Mouse (Mus musculus) stomach, embryonic 15.5 days (tissue): ENCODE measurements around the gene Neil1. TPM values are rescaled to one million over a fixed set of nuclear protein-coding genes. Genes with fewer than 3 reads are reported as not detected.

Source experiments
- ATAC-seq: fragments of 200-750 bp; cut with Nextera tagmentation; 2 replicates; pipeline ENCODE4 v1.8.0; 2017; ENCODE audit warnings: low read depth, moderate number of reproducible peaks, moderate TSS enrichment; ENCODE audit not compliant: insufficient read depth, low FRiP score
- H3K27ac ChIP-seq: fragments of 300-500 bp; sonication (generic); 2 replicates; pipeline ENCODE4 v1.5.1; 2015; ENCODE audit warnings: mild to moderate bottlenecking, inconsistent platforms
- H3K27me3 ChIP-seq: fragments of 300-500 bp; sonication (generic); replicated peaks from 2 replicates; pipeline ENCODE4 v1.6.1; 2015; ENCODE audit warnings: inconsistent platforms
- H3K36me3 ChIP-seq: fragments of 300-500 bp; sonication (generic); 2 replicates; pipeline ENCODE4 v1.6.1; 2015; ENCODE audit warnings: inconsistent platforms
- H3K4me1 ChIP-seq: fragments of 300-500 bp; sonication (generic); 2 replicates; pipeline ENCODE4 v1.6.1; 2015; ENCODE audit warnings: inconsistent platforms
- H3K4me2 ChIP-seq: fragments of 300-500 bp; sonication (generic); 2 replicates; pipeline ENCODE4 v1.6.1; 2015; ENCODE audit warnings: mild to moderate bottlenecking, inconsistent platforms
- H3K4me3 ChIP-seq: fragments of 300-500 bp; sonication (generic); replicated peaks from 2 replicates; pipeline ENCODE4 v1.5.1; 2015; ENCODE audit warnings: inconsistent platforms
- H3K9ac ChIP-seq: fragments of 300-500 bp; sonication (generic); 2 replicates; pipeline ENCODE4 v1.6.1; 2015; ENCODE audit warnings: inconsistent platforms
- H3K9me3 ChIP-seq: fragments of 300-500 bp; sonication (generic); 2 replicates; pipeline ENCODE4 v1.6.1; 2016; ENCODE audit warnings: inconsistent platforms
- WGBS: fragments of 180-500 bp; shearing (Covaris S2); methylation state at CpG from one replicate; pipeline ENCODE4 v1.1.7; 2015; 5-methylcytosine and 5-hydroxymethylcytosine counted together
- polyA plus RNA-seq: library from polyadenylated mRNA; unstranded; fragments of >200 nt; fragmentation: Nextera tagmentation; extraction: Ambion mirVana; gene quantifications from 2 replicates; pipeline ENCODE4 v1.2.1, GENCODE M21; 2015

The Neil1 gene
- polyA plus RNA-seq, result 7.3 and 7.9 TPM in 2 replicates

- Histone ChIP-seq H3K4me3 (peak within 1 kb of the TSS; percentile 53), H3K4me1 (0 out of 2 replicates have a peak, but pooled peaks cover 10% of the 10 kb centered on the region), H3K4me2 (peak within 1 kb of the TSS; percentile 71), H3K27ac (peak within 1 kb of the TSS; percentile 91), H3K36me3 (0 out of 2 replicates have a peak, but pooled peaks cover 4% of the 10 kb centered on the region), H3K27me3 (no peaks in the 10 kb centered on the region), H3K9me3 (no peaks in the 10 kb centered on the region), H3K9ac (peak within 1 kb of the TSS; percentile 57)
- WGBS, result under 1% methylated on average over 27 of the region's 27 CpGs
- peak; percentile 88 for ATAC-seq
These were observed at the start of gene Neil1 for GRCm38 (mm10) chr9:57148144-57148878. TSS of gene Neil1 (minus strand) at chr9:57148305.

GRCm38 (mm10) chr9:57197414-57197813, 49.3 kb upstream of the Neil1 start:
- H3K27ac ChIP-seq, result no peak overlapping the region
- H3K4me2 ChIP-seq, result no peak overlapping the region
- no peaks in the 10 kb centered on the region for H3K27me3 ChIP-seq
- H3K9me3 ChIP-seq, result no peaks in the 10 kb centered on the region
- WGBS, result 66% methylated on average over 8 of the region's 8 CpGs
- no peak overlapping the region for H3K9ac ChIP-seq
- H3K4me1 ChIP-seq, result no peaks in the 10 kb centered on the region
- H3K4me3 ChIP-seq, result no peak overlapping the region
- no peak for ATAC-seq
- no peaks in the 10 kb centered on the region for H3K36me3 ChIP-seq

- WGBS, result 43% methylated on average over 3 of the region's 3 CpGs
These were observed 48.6 kb upstream of the Neil1 start for GRCm38 (mm10) chr9:57196708-57197107.

GRCm38 (mm10) chr9:57168411-57168810, 20.3 kb upstream of the Neil1 start:
- no peak overlapping the region for H3K4me3 ChIP-seq
- no peak overlapping the region for H3K27ac ChIP-seq
- H3K9me3 ChIP-seq, result no peaks in the 10 kb centered on the region
- H3K4me1 ChIP-seq, result no peaks in the 10 kb centered on the region
- no peaks in the 10 kb centered on the region for H3K36me3 ChIP-seq
- H3K9ac ChIP-seq, result no peak overlapping the region
- 75% methylated on average over 5 of the region's 5 CpGs for WGBS
- ATAC-seq, result no peak
- no peaks in the 10 kb centered on the region for H3K27me3 ChIP-seq
- no peak overlapping the region for H3K4me2 ChIP-seq

More at GRCm38 (mm10) chr9:57196708-57197107, 48.6 kb upstream of the Neil1 start:
- no peak overlapping the region for H3K4me3 ChIP-seq
- no peaks in the 10 kb centered on the region for H3K27me3 ChIP-seq
- no peak overlapping the region for H3K4me2 ChIP-seq
- H3K36me3 ChIP-seq, result no peaks in the 10 kb centered on the region
- H3K4me1 ChIP-seq, result no peaks in the 10 kb centered on the region
- ATAC-seq, result no peak
- no peak overlapping the region for H3K27ac ChIP-seq
- H3K9me3 ChIP-seq, result no peaks in the 10 kb centered on the region
- no peak overlapping the region for H3K9ac ChIP-seq

- Histone ChIP-seq H3K4me3 (no peak overlapping the region), H3K9ac (no peak overlapping the region), H3K36me3 (no peaks in the 10 kb centered on the region), H3K4me2 (no peak overlapping the region), H3K4me1 (no peaks in the 10 kb centered on the region), H3K27me3 (no peaks in the 10 kb centered on the region), H3K27ac (no peak overlapping the region), H3K9me3 (no peaks in the 10 kb centered on the region)
- ATAC-seq, result no peak
- whole genome bisulfite sequencing, result 89% methylated on average over 2 of the region's 2 CpGs
These were observed 18.1 kb upstream of the Neil1 start for GRCm38 (mm10) chr9:57166173-57166572.

GRCm38 (mm10) chr9:57163137-57163536, 15.0 kb upstream of the Neil1 start:
- Histone ChIP-seq H3K27me3 (no peaks in the 10 kb centered on the region), H3K36me3 (no peaks in the 10 kb centered on the region), H3K27ac (no peak overlapping the region), H3K4me3 (no peak overlapping the region), H3K4me1 (no peaks in the 10 kb centered on the region), H3K9me3 (no peaks in the 10 kb centered on the region), H3K9ac (no peak overlapping the region), H3K4me2 (no peak overlapping the region)
- no peak for ATAC-seq
- 41% methylated on average over 2 of the region's 2 CpGs for WGBS

- H3K9ac ChIP-seq, result no peak overlapping the region
- no peak overlapping the region for H3K4me3 ChIP-seq
- H3K27ac ChIP-seq, result no peak overlapping the region
- no peaks in the 10 kb centered on the region for H3K36me3 ChIP-seq
- H3K9me3 ChIP-seq, result no peaks in the 10 kb centered on the region
- 0 out of 2 replicates have a peak, but pooled peaks have one; percentile 29 for ATAC-seq
- peaks cover 3% of the 10 kb centered on the region for H3K4me1 ChIP-seq
- no peaks in the 10 kb centered on the region for H3K27me3 ChIP-seq
- H3K4me2 ChIP-seq, result no peak overlapping the region
- WGBS, result 8% methylated on average over 3 of the region's 3 CpGs
These were observed 14.4 kb upstream of the Neil1 start for GRCm38 (mm10) chr9:57162496-57162895.

- H3K27ac ChIP-seq, result no peak overlapping the region
- peak overlapping the region; percentile 82 for H3K4me2 ChIP-seq
- no peak overlapping the region for H3K9ac ChIP-seq
- H3K27me3 ChIP-seq, result no peaks in the 10 kb centered on the region
- peaks cover 7% of the 10 kb centered on the region for H3K4me1 ChIP-seq
- H3K4me3 ChIP-seq, result peak overlapping the region; percentile 63
- no peak for ATAC-seq
- H3K36me3 ChIP-seq, result peaks cover 6% of the 10 kb centered on the region; the same call in 1 of the 2 replicates
- no peaks in the 10 kb centered on the region for H3K9me3 ChIP-seq
- WGBS, result 36% methylated on average over 11 of the region's 11 CpGs
These were observed 10.4 kb upstream of the Neil1 start for GRCm38 (mm10) chr9:57158506-57158905.

GRCm38 (mm10) chr9:57158013-57158470, 9.9 kb upstream of the Neil1 start, which contains the start of gene Commd4:
TSS of gene Commd4 (minus strand) at chr9:57158331.
- ATAC-seq, result peak; percentile 82
- Histone ChIP-seq H3K9ac (peak within 1 kb of the TSS; percentile 51), H3K4me1 (peaks cover 7% of the 10 kb centered on the region), H3K27me3 (no peaks in the 10 kb centered on the region), H3K9me3 (no peaks in the 10 kb centered on the region), H3K4me3 (peak within 1 kb of the TSS; percentile 63), H3K27ac (no peak within 1 kb of the TSS), H3K4me2 (peak within 1 kb of the TSS; percentile 82), H3K36me3 (peaks cover 6% of the 10 kb centered on the region; the same call in 1 of the 2 replicates)
- WGBS, result under 1% methylated on average over 24 of the region's 24 CpGs

- no peak for ATAC-seq
- Histone ChIP-seq H3K4me1 (peaks cover 7% of the 10 kb centered on the region), H3K27ac (no peak overlapping the region), H3K9ac (peak overlapping the region; percentile 51), H3K36me3 (peaks cover 6% of the 10 kb centered on the region; the same call in 1 of the 2 replicates), H3K9me3 (no peaks in the 10 kb centered on the region), H3K4me2 (peak overlapping the region; percentile 82), H3K27me3 (no peaks in the 10 kb centered on the region), H3K4me3 (peak overlapping the region; percentile 63)
- 23% methylated on average over 13 of the region's 13 CpGs for WGBS
These were observed 9.4 kb upstream of the Neil1 start for GRCm38 (mm10) chr9:57157499-57157898.

- H3K9me3 ChIP-seq, result no peaks in the 10 kb centered on the region
- WGBS, result 85% methylated on average over 8 of the region's 8 CpGs
- H3K9ac ChIP-seq, result no peak overlapping the region
- peaks cover 6% of the 10 kb centered on the region; the same call in 1 of the 2 replicates for H3K36me3 ChIP-seq
- H3K4me3 ChIP-seq, result no peak overlapping the region; the same call in 1 of the 2 replicates
- no peak overlapping the region for H3K27ac ChIP-seq
- peak overlapping the region; percentile 82 for H3K4me2 ChIP-seq
- no peak for ATAC-seq
- no peaks in the 10 kb centered on the region for H3K27me3 ChIP-seq
- H3K4me1 ChIP-seq, result peaks cover 7% of the 10 kb centered on the region
These were observed 8.7 kb upstream of the Neil1 start for GRCm38 (mm10) chr9:57156823-57157222.

GRCm38 (mm10) chr9:57156383-57156782, 8.3 kb upstream of the Neil1 start:
- Histone ChIP-seq H3K9me3 (no peaks in the 10 kb centered on the region), H3K4me3 (no peak overlapping the region), H3K9ac (no peak overlapping the region), H3K4me1 (peaks cover 7% of the 10 kb centered on the region), H3K27ac (no peak overlapping the region), H3K4me2 (no peak overlapping the region), H3K27me3 (no peaks in the 10 kb centered on the region), H3K36me3 (peaks cover 6% of the 10 kb centered on the region; the same call in 1 of the 2 replicates)
- 90% methylated on average over 7 of the region's 7 CpGs for WGBS
- no peak for ATAC-seq
